Mouse (Mus musculus) lung, adult 10 weeks (tissue): Measurements from ENCODE around the gene AW011738. TPM values are rescaled to one million over a fixed set of nuclear protein-coding genes. Genes with fewer than 3 reads are reported as not detected.

ENCODE experiments used
- polyA plus RNA-seq: library from polyadenylated mRNA; stranded (reverse); fragments of 350-450 nt; fragmentation: Illumina TruSeq; extraction: RNeasy Lipid Tissue Mini Kit (QIAGEN cat#74804); gene quantifications from one replicate; pipeline ENCODE4 v1.2.3, GENCODE M21; 2014; ENCODE audit warnings: low read depth, low replicate concordance; ENCODE audit not compliant: insufficient read depth

AW011738 gene
- 2.0 TPM for polyA plus RNA-seq

DNA sequence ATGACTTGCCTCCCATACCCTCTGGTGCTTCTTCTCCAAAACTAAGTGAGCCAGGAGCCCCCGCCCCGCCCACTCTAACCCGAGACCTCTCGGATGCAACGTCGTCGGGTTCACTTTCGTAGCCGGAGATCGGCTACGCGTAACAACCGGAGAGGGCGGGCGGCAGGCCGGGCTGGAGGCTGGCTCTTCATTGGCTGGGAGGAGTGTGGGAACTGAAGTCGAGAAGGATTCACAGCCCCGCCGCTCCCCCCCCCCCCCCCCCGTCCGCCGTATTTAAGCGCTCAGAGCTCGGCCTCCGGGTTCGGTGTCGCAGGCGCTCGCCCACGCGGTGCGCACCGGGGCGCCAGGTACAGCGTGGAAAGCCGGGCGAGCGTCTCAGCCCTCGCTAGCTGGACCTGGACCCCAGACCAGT lies at the start of gene AW011738:
AW011738 (plus strand) TSS at position 304 of the 412 bp plus-strand sequence.

GRCm38 (mm10) chr4:156197131-156197828 lies 5.8 kb upstream of the AW011738 start, which contains the start of gene Agrn:
Gene Agrn (minus strand): TSS chr4:156197488.

DNA sequence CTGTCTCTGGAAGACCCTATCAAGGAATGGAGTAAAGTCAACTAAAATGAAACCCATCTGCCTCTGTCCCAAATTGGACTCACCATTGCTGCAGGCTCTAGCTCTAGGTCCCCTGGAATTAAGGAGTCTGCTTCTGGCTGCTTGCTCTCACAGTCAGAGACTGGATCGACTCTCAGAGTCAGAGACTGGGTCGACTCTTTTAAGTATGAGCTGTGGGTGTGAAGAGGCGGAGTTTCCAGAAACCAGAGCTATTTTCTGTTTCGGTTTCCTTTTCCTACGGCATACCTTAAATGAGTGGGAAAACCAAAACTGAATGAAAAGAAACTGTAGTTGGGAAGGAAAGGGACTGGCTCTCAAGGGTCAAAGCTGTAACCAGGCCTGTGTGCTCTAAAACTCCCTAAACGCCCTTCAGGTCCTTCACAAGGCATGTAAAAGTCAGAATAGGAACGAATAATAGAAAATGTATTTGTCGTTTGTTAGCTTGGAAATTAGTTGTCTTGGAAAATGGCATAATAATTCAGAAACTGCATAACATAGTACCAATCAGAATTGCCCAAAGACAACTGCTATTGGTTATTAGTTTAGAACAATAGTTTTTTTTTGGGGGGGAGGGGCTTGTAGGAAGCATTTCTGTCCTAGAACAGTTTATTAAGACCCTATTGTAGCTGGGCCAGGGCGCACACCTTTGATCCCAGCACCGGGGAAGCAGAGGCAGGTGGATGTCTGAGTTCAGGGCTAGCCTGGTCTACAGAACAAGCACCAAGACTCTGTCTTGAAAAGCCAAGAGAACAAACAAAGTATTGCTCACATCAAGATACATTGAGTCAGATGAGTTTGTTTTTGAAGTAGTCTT lies 2.3 kb upstream of the AW011738 start, which contains the start of gene Isg15:
Isg15 (minus strand) TSS at position 196 of the 853 bp plus-strand sequence.

GRCm38 (mm10) chr4:156215649-156216048 lies 12.5 kb downstream of the AW011738 start, which contains the start of gene Perm1:
Gene Perm1 (plus strand): TSS chr4:156215868.

GRCm38 (mm10) chr4:156234701-156235213 lies 31.7 kb downstream of the AW011738 start, which contains the start of gene Plekhn1:
Gene Plekhn1 (minus strand): TSS chr4:156234857.

DNA sequence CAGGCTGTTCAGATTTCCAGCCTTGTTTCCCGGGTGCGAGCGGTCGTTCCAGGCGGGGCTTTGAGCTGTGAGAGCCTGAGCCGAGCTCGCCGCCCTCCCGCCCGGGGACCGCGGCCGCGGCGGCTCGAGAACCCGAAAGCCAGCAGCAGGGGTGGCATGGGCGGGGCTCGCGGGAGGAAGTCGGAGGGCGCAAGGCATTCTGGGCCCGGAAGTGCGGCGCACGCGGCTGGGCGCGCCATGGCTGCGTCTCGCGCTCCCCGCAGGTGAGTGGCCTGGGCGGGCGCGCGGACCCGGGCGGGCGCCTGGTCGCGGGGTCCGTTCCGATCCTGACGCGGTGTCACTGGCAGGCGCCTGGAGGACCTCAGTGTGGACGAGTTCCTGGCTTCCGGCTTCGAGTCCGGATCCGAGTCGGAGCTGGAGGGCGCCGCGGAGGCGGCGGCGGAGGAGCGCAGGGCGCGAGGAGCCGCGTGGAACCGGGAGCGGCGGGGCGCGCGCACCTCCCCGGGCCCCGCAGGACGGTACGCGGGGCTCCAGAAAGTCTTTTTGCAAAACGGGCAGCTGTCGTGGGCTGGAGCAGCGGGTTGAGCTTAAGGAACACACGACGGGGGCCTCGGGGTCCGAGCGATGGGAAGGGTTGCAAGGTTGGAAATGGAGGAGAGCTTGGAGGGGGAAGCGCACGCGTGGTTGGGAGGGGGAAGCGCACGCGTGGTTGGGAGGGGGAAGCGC lies 32.9 kb downstream of the AW011738 start, which contains the start of gene Noc2l:
Noc2l (plus strand) TSS at position 203 of the 726 bp plus-strand sequence.

Other genes with a start within 250 kb of the AW011738 start
- 18.9 TPM for gene C1qtnf12, start 241.0 kb upstream of the AW011738 start, polyA plus RNA-seq
- gene B3galt6, start 210.7 kb upstream of the AW011738 start, polyA plus RNA-seq = 3.9 TPM
- gene Sdf4, start 210.4 kb upstream of the AW011738 start, polyA plus RNA-seq = 179 TPM
- gene Tnfrsf4, start 189.5 kb upstream of the AW011738 start, polyA plus RNA-seq = 2.9 TPM
- gene Tnfrsf18, start 177.1 kb upstream of the AW011738 start, polyA plus RNA-seq = 4.0 TPM
- 1.3 TPM for gene Ttll10, start 143.9 kb upstream of the AW011738 start, polyA plus RNA-seq
- 4.0 TPM for gene 9430015G10Rik, start 93.3 kb upstream of the AW011738 start, polyA plus RNA-seq
- gene Rnf223, start 72.8 kb upstream of the AW011738 start, polyA plus RNA-seq = not detected
- 53.1 TPM for gene Agrn, start 5.8 kb upstream of the AW011738 start, polyA plus RNA-seq
- gene Isg15, start 2.5 kb upstream of the AW011738 start, polyA plus RNA-seq = 46.9 TPM
- 1.2 TPM for gene Perm1, start 12.6 kb downstream of the AW011738 start, polyA plus RNA-seq
- gene Plekhn1, start 31.6 kb downstream of the AW011738 start, polyA plus RNA-seq = 11.9 TPM
- gene Noc2l, start 32.7 kb downstream of the AW011738 start, polyA plus RNA-seq = 23.9 TPM
- gene Samd11, start 52.4 kb downstream of the AW011738 start, polyA plus RNA-seq = not detected
- gene Vmn2r-ps159, start 127.8 kb downstream of the AW011738 start, polyA plus RNA-seq = not detected